Mouse (Mus musculus): Measurements from ENCODE around the gene Ece1. TPM values are rescaled to one million over a fixed set of nuclear protein-coding genes. Genes with fewer than 3 reads are reported as not detected.
"Not testable (repeated sequence)": the region's sequence is repeated elsewhere in the genome, so short reads cannot be mapped to it uniquely, and the experiment has no call there.

The Ece1 gene
- total RNA-seq (2021) = 100 to 1,000 TPM; 105 to 121 TPM
- long read RNA-seq, experiment 1, full-length matches to known transcripts = 1 of 106 reads
- long read RNA-seq, experiment 1, partial matches to known transcripts = 77 of 106 reads
- long read RNA-seq, experiment 1, other reads (novel, unspliced or antisense) = 28 of 106 reads
- long read RNA-seq, experiment 2, partial matches to known transcripts = 5 of 81 reads
- long read RNA-seq, experiment 2, other reads (novel, unspliced or antisense) = 76 of 81 reads

GRCm38 (mm10) chr4:137862019-137862418, at the start of gene Ece1:
Ece1 (plus strand) TSS chr4:137862237.
- DNase-seq = peak; percentile 93 to 96

DNA sequence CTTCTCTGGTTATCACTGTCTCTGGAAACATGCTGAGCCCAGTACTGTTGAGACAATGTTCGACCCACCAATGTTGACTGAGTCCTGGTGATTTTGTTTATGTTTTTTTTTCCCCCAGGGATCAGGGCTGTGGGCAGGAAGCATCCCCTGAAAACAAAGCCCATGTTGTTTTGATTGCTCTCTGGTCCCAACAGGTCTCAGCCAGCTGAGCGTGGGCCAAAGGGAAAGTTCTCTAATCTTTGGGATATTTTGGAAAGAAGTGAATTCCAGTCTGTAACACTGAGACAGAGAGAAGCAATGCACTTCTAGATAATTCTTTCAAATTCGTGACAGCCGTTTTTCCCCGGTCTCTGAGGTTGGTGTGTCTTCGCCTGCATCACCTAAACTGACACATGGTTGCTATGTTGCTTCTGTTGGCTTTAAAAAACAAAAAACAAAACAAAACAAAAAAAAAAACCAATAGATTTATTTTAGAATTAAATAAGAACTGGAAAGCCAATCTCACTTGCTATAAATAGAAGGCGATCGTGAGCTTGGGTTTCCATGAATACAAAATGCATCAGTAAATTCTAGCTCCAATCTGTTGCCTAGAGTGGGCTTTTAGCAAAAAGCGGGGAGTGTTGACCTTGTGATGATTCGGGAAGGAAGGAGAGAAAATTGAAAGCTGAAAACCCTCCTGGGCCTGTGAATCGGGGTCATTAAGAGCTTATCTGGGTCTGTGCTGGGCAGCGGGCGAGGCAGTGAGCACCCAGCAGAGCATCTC, 48.9 kb upstream of the Ece1 start:
- peak; percentile 70 to 75 for DNase-seq

DNA sequence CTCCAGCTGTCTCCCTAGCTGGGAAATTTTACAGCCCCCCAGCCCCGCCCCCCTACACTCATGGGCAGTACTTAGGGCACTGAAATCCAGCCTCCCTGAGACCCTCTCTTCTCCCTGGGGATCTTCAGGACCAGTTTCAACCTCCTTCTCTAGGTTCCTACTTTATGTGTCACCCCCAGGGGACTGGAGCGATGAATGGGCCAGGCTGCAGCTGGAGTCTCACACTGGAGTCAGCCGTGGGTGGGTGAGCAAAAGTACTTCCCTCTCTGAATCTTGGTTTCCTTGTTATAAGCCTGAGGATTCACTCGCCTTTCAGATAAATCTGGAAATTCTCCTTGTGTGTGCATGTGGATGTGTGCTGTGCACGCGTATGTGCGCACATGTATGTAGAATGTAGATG, 47.9 kb upstream of the Ece1 start:
- peak in 1 of 2 experiments; percentile 57 for DNase-seq

DNA sequence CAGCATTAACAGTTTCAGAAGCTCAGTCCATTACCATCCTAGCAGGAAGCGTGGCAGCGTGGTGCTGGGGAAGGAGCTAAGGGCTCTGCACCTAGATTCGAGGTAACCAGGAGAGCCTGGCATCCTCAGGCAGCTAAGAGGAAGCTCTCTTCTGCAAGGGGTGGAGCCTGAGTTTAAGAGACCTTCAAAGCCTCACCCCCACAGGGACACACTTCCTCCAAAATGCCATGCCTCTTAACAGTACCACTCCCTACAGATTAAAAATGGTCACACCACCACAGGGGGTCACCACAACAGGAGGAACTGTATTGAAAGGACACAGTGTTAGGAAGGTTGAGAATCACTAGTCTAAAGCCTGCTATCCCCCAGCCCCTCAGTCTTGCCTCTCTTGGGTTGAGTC, 46.6 kb upstream of the Ece1 start:
- no peak for DNase-seq

- DNase-seq = peak; percentile 52 to 56
These were observed 45.8 kb upstream of the Ece1 start for GRCm38 (mm10) chr4:137816216-137816615.

DNA sequence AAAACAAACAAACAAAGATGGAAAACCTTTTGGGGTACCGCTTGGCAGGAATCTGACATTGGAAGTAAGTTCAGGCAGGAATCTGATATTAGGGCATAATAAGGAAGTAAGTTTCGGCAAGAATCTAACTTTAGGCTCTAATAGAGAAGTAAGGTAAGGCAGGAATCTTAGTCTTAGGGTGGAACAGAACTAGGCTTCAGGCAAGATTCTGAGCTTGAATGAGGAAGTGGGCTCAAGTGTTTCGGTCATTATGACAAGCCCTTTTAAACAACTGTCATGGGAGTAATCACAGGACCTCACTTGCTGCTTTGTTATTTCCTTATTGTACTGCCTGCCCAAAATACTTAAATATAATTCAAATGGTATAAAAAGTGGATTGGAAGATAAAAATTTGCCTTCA, 43.7 kb upstream of the Ece1 start:
- no peak for DNase-seq

GRCm38 (mm10) chr4:137819487-137819886, 42.5 kb upstream of the Ece1 start:
- DNase-seq = no peak

- peak in 1 of 2 experiments; percentile 61 for DNase-seq
These were observed 41.3 kb upstream of the Ece1 start for GRCm38 (mm10) chr4:137820721-137821120.

- no peak for DNase-seq
These were observed 39.5 kb upstream of the Ece1 start for GRCm38 (mm10) chr4:137822537-137822936.

GRCm38 (mm10) chr4:137823542-137823941, 38.5 kb upstream of the Ece1 start:
- no peak for DNase-seq

DNA sequence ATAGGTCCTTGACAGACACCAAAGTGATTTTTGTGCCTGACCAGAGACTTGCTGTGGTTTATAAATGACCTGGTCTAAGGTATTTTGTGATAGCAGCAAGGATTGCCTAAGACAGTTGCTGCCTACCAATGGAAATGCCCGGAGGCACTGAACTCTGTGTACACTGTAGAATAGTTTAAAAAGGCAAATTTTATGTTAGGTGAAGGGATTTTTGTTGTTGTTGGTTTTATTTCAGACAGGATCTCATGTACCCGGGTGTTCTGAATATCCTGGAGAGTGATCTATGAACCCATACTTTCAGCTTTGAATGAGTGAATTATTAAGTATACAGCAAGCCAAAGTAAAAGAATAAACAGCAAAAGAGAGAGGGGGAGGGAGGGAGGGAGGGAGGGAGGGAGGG, 37.2 kb upstream of the Ece1 start:
- DNase-seq = no peak

DNA sequence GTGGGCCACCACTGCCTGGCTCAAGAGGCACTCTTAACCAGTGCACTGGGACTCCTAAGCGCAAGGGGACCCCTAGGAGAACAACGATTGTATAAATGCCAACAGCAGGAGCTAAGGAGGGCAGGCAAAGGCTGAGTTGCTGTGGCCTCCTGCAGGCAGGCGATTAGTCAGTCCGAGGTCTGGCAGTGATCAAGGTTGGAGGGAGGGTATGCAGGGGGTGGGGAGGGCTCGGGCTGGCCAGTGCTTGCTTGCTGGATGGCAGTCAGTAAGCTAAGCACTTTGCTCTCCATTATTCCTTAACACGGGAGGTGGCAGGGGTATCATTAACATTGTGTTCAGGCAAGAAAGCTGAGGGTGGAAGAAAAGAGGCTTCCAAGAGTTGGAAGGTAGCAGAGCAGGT, 31.7 kb upstream of the Ece1 start:
- DNase-seq = no peak

DNA sequence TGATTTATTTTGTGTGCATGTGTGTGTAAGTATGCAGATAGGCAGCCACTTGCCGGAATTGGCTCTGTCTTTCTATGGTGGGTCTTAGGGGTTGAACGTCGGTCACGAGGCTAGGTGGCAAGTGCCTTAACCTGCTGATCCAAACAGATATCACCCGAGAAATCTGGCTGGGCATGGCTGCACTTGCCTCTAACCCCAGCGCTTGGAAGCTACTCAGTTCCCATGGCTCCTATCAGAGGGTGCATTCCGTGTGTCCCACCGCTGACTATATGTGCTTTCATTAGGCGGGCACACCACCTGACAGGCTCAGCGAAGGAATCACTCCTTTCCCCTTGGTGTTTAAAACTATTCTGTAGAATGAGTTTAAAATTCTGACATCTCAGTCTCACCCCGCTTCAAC, 30.4 kb upstream of the Ece1 start:
- DNase-seq = no peak

DNA sequence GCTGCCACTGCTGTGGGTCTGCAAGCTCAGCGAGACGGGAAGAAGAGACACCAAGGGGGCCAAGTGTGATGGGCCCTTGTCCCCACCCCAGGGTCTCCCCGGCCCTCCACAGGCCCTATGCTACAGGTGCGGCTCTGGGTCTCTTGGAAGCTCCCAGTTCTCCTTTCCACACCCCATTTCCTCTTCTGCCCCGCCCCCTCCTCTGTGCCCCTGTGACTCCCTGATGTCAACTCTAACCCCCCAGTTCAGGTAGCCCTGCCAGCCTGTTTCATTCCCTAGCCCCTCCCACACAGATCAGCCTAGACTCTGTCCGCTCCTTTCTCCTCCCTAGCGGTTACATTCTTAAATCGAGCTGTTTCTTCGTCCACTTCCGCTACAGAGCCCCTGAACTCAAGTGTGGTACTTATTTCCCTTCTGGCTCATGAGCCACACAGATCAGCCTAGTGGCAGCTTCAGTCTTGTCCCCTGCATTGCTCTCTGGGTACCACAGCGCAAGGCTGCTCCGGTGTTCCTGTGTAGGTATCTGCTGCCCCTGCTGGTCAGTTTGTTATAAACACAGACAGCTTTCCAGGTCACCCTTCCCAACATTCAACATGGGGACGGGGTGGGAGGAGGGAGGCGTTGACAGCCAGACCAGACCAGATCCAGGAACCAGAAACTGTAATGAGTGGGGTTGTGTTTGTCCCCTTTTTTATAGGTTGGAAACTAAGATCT, 26.3 kb upstream of the Ece1 start:
- peak; percentile 85 to 89 for DNase-seq

- no peak for DNase-seq
These were observed 25.3 kb upstream of the Ece1 start for GRCm38 (mm10) chr4:137836741-137837140.

DNA sequence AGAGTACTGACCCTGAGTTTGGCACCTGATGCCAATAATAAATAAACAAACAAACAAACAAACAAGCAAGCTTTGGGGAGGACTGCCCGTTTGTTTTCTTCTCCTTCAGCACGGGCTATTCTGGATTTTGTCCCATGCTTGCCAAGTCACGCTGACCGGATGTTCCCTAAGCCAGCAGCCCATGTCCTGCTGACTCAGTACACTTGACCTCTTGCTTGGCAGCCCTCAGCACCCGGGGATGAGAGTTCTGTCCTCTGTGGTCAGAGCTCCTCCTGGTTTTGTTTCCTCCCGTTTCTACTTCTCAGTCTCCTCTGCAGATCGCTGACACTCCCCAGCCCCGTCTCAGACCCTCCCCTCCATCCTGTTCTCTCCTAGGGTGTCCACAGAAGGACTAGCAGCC, 24.2 kb upstream of the Ece1 start:
- peak; percentile 81 to 89 for DNase-seq

DNA sequence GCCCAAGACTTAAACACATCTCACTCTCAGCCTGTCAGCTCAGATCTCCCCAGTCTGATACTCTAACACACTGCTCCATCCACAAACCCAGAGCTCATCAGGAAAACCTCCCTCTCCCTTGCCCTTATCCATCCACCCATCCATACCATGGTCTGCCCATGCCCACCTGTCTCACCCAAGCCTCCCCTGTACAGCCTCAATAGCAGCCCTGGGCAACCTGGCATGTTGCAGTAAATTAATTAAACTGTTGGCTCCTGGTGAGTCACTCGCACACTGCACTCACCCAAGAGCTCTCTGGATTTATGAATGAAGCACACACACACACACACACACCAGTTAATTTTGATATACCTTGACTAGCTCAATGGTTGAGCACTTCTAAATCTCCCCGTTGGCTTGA, 23.2 kb upstream of the Ece1 start:
- no peak for DNase-seq

- no peak for DNase-seq
These were observed 22.6 kb upstream of the Ece1 start for GRCm38 (mm10) chr4:137839452-137839851.

DNA sequence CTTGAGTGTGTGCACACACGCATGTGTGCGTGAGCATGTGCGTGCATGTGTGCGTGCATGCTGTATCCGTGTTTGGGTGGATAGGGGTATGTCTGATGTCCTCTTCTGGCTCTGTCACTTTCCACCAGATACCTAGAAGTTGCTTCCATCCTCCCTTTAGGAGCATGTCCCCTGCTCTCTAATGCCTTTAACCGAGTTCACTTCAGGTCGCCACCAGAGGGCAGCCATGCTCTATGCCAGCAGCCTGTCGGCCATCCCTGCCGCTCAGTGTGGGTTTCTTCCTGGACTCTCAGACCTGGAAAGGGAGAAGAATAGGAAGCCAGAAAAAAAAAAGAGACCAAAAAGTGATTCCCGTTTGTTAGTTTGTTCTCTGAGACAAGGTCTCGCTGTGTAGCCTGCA, 17.4 kb upstream of the Ece1 start:
- DNase-seq = peak; percentile 78 to 86

GRCm38 (mm10) chr4:137847651-137848050, 14.4 kb upstream of the Ece1 start:
- not testable (repeated sequence) for DNase-seq

- DNase-seq = no peak
These were observed 11.9 kb upstream of the Ece1 start for GRCm38 (mm10) chr4:137850161-137850560.

GRCm38 (mm10) chr4:137851484-137851883, 10.6 kb upstream of the Ece1 start:
- peak in 1 of 2 experiments; percentile 70 for DNase-seq

GRCm38 (mm10) chr4:137853822-137854221, 8.2 kb upstream of the Ece1 start:
- peak; percentile 41 to 66 for DNase-seq

All from heart, adult 18-20 months (tissue).